Mouse (Mus musculus) stomach, postnatal 0 days (tissue): ENCODE measurements at regions not wholly inside any gene's neighbourhood (a gene's known extent, or its start where the extent isn't known, plus 50 kb on each side); places are given as distances from the start of the nearest gene placed in this dataset.

ENCODE experiments used
- CTCF ChIP-seq: IDR thresholded peaks from 2 replicates; pipeline ENCODE4 v1.5.1; 2016; ENCODE audit warnings: antibody characterized with exemption, low read depth, mild to moderate bottlenecking, moderate library complexity
- EP300 ChIP-seq: optimal IDR thresholded peaks from 2 replicates; pipeline ENCODE3; 2016; ENCODE audit warnings: antibody characterized with exemption

- TF ChIP-seq CTCF (no peak), EP300 (no peak)
Observed at GRCm38 (mm10) chrX:112964093-112964492, 221.2 kb downstream of the Chm start.
